Mouse (Mus musculus): ENCODE measurements around the gene Cggbp1. TPM values are rescaled to one million over a fixed set of nuclear protein-coding genes. Genes with fewer than 3 reads are reported as not detected.
"Not testable (repeated sequence)": the region's sequence is repeated elsewhere in the genome, so short reads cannot be mapped to it uniquely, and the experiment has no call there.

Gene Cggbp1
- polyA plus RNA-seq, 1 experiment from 2014 or later = 78.3 TPM

- Histone ChIP-seq H3K4me3 (peak overlapping the region; percentile 84), H3K36me3 (peaks cover 10% of the 10 kb centered on the region), H3K27ac (ENCODE audit: poor library complexity, severe bottlenecking) (peak overlapping the region; percentile 95), H3K9ac (peak overlapping the region; percentile 98), H3K9me3 (replicated peaks) (no peaks in the 10 kb centered on the region), H3K27me3 (replicated peaks) (no peaks in the 10 kb centered on the region), H3K4me1 (replicated peaks) (peaks cover 13% of the 10 kb centered on the region; the same call in 1 of the 2 replicates), H3K4me2 (peak overlapping the region; percentile 77)
- WGBS = 2% methylated on average over 16 of the region's 16 CpGs
- no peak for ATAC-seq (ENCODE audit: insufficient number of reproducible peaks, low FRiP score)
Measured at GRCm38 (mm10) chr16:64850287-64851084, 1.3 kb upstream of the Cggbp1 start.

- peak overlapping the region; percentile 98 for H3K9ac ChIP-seq
- no peaks in the 10 kb centered on the region for H3K27me3 ChIP-seq (replicated peaks)
- 0% methylated on average over 36 of the region's 45 CpGs for WGBS
- peak overlapping the region; percentile 84 for H3K4me3 ChIP-seq
- H3K27ac ChIP-seq (ENCODE audit: poor library complexity, severe bottlenecking) = peak overlapping the region; percentile 95
- peak; percentile 36 for ATAC-seq (ENCODE audit: insufficient number of reproducible peaks, low FRiP score)
- H3K4me2 ChIP-seq = peak overlapping the region; percentile 77
- H3K4me1 ChIP-seq (replicated peaks) = peaks cover 13% of the 10 kb centered on the region; the same call in 1 of the 2 replicates
- H3K9me3 ChIP-seq (replicated peaks) = no peaks in the 10 kb centered on the region
- H3K36me3 ChIP-seq = peaks cover 15% of the 10 kb centered on the region
Measured at GRCm38 (mm10) chr16:64851085-64851562, 672 bp upstream of the Cggbp1 start.

- H3K36me3 ChIP-seq = peaks cover 19% of the 10 kb centered on the region
- peak; percentile 59 for ATAC-seq (ENCODE audit: insufficient number of reproducible peaks, low FRiP score)
- H3K4me1 ChIP-seq (replicated peaks) = peaks cover 13% of the 10 kb centered on the region; the same call in 1 of the 2 replicates
- peak overlapping the region; percentile 84 for H3K4me3 ChIP-seq
- H3K27me3 ChIP-seq (replicated peaks) = no peaks in the 10 kb centered on the region
- peak overlapping the region; percentile 97 for H3K27ac ChIP-seq (ENCODE audit: poor library complexity, severe bottlenecking)
- H3K9ac ChIP-seq = peak overlapping the region; percentile 94
- H3K4me2 ChIP-seq = peak overlapping the region; percentile 74
- H3K9me3 ChIP-seq (replicated peaks) = no peaks in the 10 kb centered on the region
- under 1% methylated on average over 52 of the region's 53 CpGs for WGBS
Measured at GRCm38 (mm10) chr16:64852441-64852871, 660 bp downstream of the Cggbp1 start.

- Histone ChIP-seq H3K36me3 (peaks cover 21% of the 10 kb centered on the region), H3K27ac (ENCODE audit: poor library complexity, severe bottlenecking) (peak overlapping the region; percentile 97), H3K4me1 (replicated peaks) (peaks cover 13% of the 10 kb centered on the region; the same call in 1 of the 2 replicates), H3K4me2 (peak overlapping the region; percentile 74), H3K9ac (peak overlapping the region; percentile 94), H3K9me3 (replicated peaks) (no peaks in the 10 kb centered on the region), H3K4me3 (peak overlapping the region; percentile 84), H3K27me3 (replicated peaks) (no peaks in the 10 kb centered on the region)
- no peak for ATAC-seq (ENCODE audit: insufficient number of reproducible peaks, low FRiP score)
- 5% methylated on average over 14 of the region's 14 CpGs for WGBS
Measured at GRCm38 (mm10) chr16:64852891-64853290, 1.1 kb downstream of the Cggbp1 start.

- Histone ChIP-seq H3K9me3 (replicated peaks) (no peaks in the 10 kb centered on the region), H3K27ac (ENCODE audit: poor library complexity, severe bottlenecking) (no peak overlapping the region), H3K36me3 (peaks cover 23% of the 10 kb centered on the region), H3K4me1 (replicated peaks) (peaks cover 10% of the 10 kb centered on the region; the same call in 1 of the 2 replicates), H3K27me3 (replicated peaks) (no peaks in the 10 kb centered on the region), H3K9ac (no peak overlapping the region), H3K4me2 (no peak overlapping the region), H3K4me3 (no peak overlapping the region)
- 87% methylated on average over 3 of the region's 3 CpGs for WGBS
- ATAC-seq (ENCODE audit: insufficient number of reproducible peaks, low FRiP score) = no peak
Measured at GRCm38 (mm10) chr16:64856946-64857345, 5.2 kb downstream of the Cggbp1 start.

- H3K4me3 ChIP-seq; H3K4me1 ChIP-seq (replicated peaks); H3K4me2 ChIP-seq; H3K27me3 ChIP-seq (replicated peaks); H3K27ac ChIP-seq (ENCODE audit: poor library complexity, severe bottlenecking); H3K36me3 ChIP-seq; H3K9me3 ChIP-seq (replicated peaks); ATAC-seq (ENCODE audit: insufficient number of reproducible peaks, low FRiP score); H3K9ac ChIP-seq: not testable (repeated sequence)
- WGBS = 90% methylated on average over 8 of the region's 8 CpGs
Measured at GRCm38 (mm10) chr16:64865841-64866240, 14.0 kb downstream of the Cggbp1 start.

GRCm38 (mm10) chr16:64868613-64869012 is 16.8 kb downstream of the Cggbp1 start:
- Histone ChIP-seq H3K9me3 (replicated peaks) (no peaks in the 10 kb centered on the region), H3K27me3 (replicated peaks) (no peaks in the 10 kb centered on the region), H3K4me2 (no peak overlapping the region), H3K36me3 (no peaks in the 10 kb centered on the region), H3K4me1 (replicated peaks) (no peaks in the 10 kb centered on the region), H3K9ac (no peak overlapping the region), H3K27ac (ENCODE audit: poor library complexity, severe bottlenecking) (no peak overlapping the region), H3K4me3 (no peak overlapping the region)
- no peak for ATAC-seq (ENCODE audit: insufficient number of reproducible peaks, low FRiP score)
- 54% methylated on average over 6 of the region's 6 CpGs for whole genome bisulfite sequencing

GRCm38 (mm10) chr16:64869621-64870020 is 17.8 kb downstream of the Cggbp1 start:
- no peak overlapping the region for H3K27ac ChIP-seq (ENCODE audit: poor library complexity, severe bottlenecking)
- no peaks in the 10 kb centered on the region for H3K36me3 ChIP-seq
- H3K4me2 ChIP-seq = no peak overlapping the region
- no peak overlapping the region for H3K4me3 ChIP-seq
- no peaks in the 10 kb centered on the region for H3K4me1 ChIP-seq (replicated peaks)
- H3K27me3 ChIP-seq (replicated peaks) = no peaks in the 10 kb centered on the region
- H3K9me3 ChIP-seq (replicated peaks) = no peaks in the 10 kb centered on the region
- 72% methylated on average over 2 of the region's 2 CpGs for WGBS
- no peak overlapping the region for H3K9ac ChIP-seq
- ATAC-seq (ENCODE audit: insufficient number of reproducible peaks, low FRiP score) = no peak

- no peaks in the 10 kb centered on the region for H3K9me3 ChIP-seq (replicated peaks)
- ATAC-seq (ENCODE audit: insufficient number of reproducible peaks, low FRiP score) = 0 out of 2 replicates have a peak, but pooled peaks have one; percentile 41
- no peaks in the 10 kb centered on the region for H3K4me1 ChIP-seq (replicated peaks)
- WGBS = 35% methylated on average over 3 of the region's 3 CpGs
- H3K4me3 ChIP-seq = no peak overlapping the region
- H3K9ac ChIP-seq = no peak overlapping the region
- peak overlapping the region; percentile 62; the same call in 1 of the 2 replicates for H3K4me2 ChIP-seq
- no peaks in the 10 kb centered on the region for H3K27me3 ChIP-seq (replicated peaks)
- no peaks in the 10 kb centered on the region for H3K36me3 ChIP-seq
- no peak overlapping the region for H3K27ac ChIP-seq (ENCODE audit: poor library complexity, severe bottlenecking)
Measured at GRCm38 (mm10) chr16:64872296-64872695, 20.5 kb downstream of the Cggbp1 start.

- Histone ChIP-seq H3K4me2 (peak overlapping the region; percentile 62), H3K27ac (ENCODE audit: poor library complexity, severe bottlenecking) (no peak overlapping the region), H3K9ac (no peak overlapping the region), H3K36me3 (no peaks in the 10 kb centered on the region), H3K27me3 (replicated peaks) (no peaks in the 10 kb centered on the region), H3K4me1 (replicated peaks) (no peaks in the 10 kb centered on the region), H3K9me3 (replicated peaks) (no peaks in the 10 kb centered on the region), H3K4me3 (peak overlapping the region; percentile 41)
- no peak for ATAC-seq (ENCODE audit: insufficient number of reproducible peaks, low FRiP score)
- 7% methylated on average over 7 of the region's 7 CpGs for WGBS
Measured at GRCm38 (mm10) chr16:64872841-64873240, 21.0 kb downstream of the Cggbp1 start.

- Histone ChIP-seq H3K36me3 (no peaks in the 10 kb centered on the region), H3K27ac (ENCODE audit: poor library complexity, severe bottlenecking) (peak overlapping the region; percentile 84), H3K9ac (peak overlapping the region; percentile 77), H3K4me2 (peak overlapping the region; percentile 58), H3K27me3 (replicated peaks) (no peaks in the 10 kb centered on the region), H3K4me1 (replicated peaks) (no peaks in the 10 kb centered on the region), H3K9me3 (replicated peaks) (no peaks in the 10 kb centered on the region), H3K4me3 (peak overlapping the region; percentile 73)
- ATAC-seq (ENCODE audit: insufficient number of reproducible peaks, low FRiP score) = peak; percentile 95
- WGBS = 4% methylated on average over 29 of the region's 29 CpGs
Measured at GRCm38 (mm10) chr16:64873416-64874305, 21.9 kb downstream of the Cggbp1 start.

Measured in heart, embryonic 12.5 days (tissue).